Mouse (Mus musculus) small intestine, adult 10 weeks (tissue): ENCODE results near the gene Fhdc1. TPM values are rescaled to one million over a fixed set of nuclear protein-coding genes. Genes with fewer than 3 reads are reported as not detected.

Source experiments
- polyA plus RNA-seq: library from polyadenylated mRNA; stranded (reverse); fragments of 350-450 nt; fragmentation: Illumina TruSeq; extraction: RNeasy Lipid Tissue Mini Kit (QIAGEN cat#74804); gene quantifications from one replicate; pipeline ENCODE4 v1.2.3, GENCODE M21; 2014; ENCODE audit warnings: low replicate concordance

Fhdc1 gene
- polyA plus RNA-seq = 3.6 TPM

DNA sequence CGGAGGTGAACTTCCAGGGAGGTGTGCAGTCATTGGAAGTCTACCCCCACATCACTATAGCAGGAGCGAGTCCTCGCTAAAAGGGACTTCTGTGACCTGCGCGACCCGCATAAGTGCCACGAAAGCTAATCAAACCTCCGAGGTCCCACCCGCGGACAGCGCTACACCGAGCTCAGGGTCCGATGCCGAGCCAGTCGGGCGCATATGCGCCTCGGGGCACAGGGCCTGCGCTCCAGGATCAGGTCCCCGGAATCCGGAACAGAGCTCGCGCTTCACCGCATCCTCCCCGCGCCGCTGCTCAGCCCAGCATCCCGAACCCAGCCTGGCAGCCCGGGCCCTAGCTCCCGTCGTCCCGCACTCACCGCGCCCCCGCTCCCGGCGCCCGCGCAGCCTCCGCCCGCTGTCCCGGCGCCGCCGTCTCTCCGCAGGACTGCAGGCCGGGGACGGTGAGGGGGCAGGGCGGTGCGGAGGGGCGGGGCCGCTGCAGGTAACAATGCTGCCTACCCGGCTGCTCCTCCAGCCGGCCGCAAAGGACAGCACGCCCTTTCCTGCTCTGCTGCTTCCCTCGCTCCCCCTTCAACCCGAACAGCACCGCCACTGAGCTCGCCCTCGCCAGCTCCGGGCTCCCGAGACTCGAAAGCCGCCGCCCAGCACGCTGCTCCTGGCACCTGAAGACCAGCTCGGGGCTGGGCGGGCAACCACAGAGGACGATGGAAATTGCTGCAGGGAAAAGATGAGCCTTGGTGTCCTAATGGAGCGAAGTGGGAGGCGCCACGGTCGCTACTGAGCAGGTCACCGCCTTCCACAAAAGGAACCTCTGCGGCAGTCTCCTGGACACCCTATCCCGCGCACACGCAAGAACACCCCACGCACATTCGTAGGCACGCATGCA, at the start of gene Fhdc1:
TSS of gene Fhdc1 (minus strand) at position 424 of the 892 bp plus-strand sequence.

Other genes starting within 250 kb of the Fhdc1 start
- 101 TPM for gene Trim2, start 173.6 kb downstream of the Fhdc1 start, polyA plus RNA-seq
- 197 TPM for gene Arfip1, start 102.2 kb upstream of the Fhdc1 start, polyA plus RNA-seq
- gene Tigd4, start 113.1 kb upstream of the Fhdc1 start, polyA plus RNA-seq = 1.9 TPM
- 5.9 TPM for gene Tmem154, start 185.8 kb upstream of the Fhdc1 start, polyA plus RNA-seq